Mouse (Mus musculus) liver, embryonic 11.5 days (tissue): Measurements from ENCODE around the gene Ptms. TPM values are rescaled to one million over a fixed set of nuclear protein-coding genes. Genes with fewer than 3 reads are reported as not detected.

ENCODE experiments used
- ATAC-seq: fragments of 200-750 bp; cut with Nextera tagmentation; replicated peaks from 2 replicates; pipeline ENCODE4 v1.8.0; 2017; ENCODE audit warnings: moderate number of reproducible peaks, mild to moderate bottlenecking, moderate TSS enrichment, moderate library complexity; ENCODE audit not compliant: low FRiP score
- DNase-seq: peaks from one replicate; pipeline ENCODE4 v3.0.0-alpha.2; 2017; ENCODE audit warnings: low spot score
- H3K27ac ChIP-seq: fragments of 300-500 bp; sonication (generic); 2 replicates; pipeline ENCODE4 v1.5.1; 2014; ENCODE audit warnings: mild to moderate bottlenecking, low read depth, low read length, control low read depth
- H3K27me3 ChIP-seq: fragments of 300-500 bp; sonication (generic); replicated peaks from 2 replicates; pipeline ENCODE4 v1.6.1; 2014; ENCODE audit warnings: low read length, mixed read lengths; ENCODE audit not compliant: control insufficient read depth, insufficient read depth
- H3K36me3 ChIP-seq: fragments of 300-500 bp; sonication (generic); 2 replicates; pipeline ENCODE4 v1.6.1; 2014; ENCODE audit warnings: mild to moderate bottlenecking, low read length, moderate library complexity, mixed read lengths; ENCODE audit not compliant: control insufficient read depth, insufficient read depth
- H3K4me1 ChIP-seq: fragments of 300-500 bp; sonication (generic); replicated peaks from 2 replicates; pipeline ENCODE4 v1.6.1; 2014; ENCODE audit warnings: low read length, mixed read lengths; ENCODE audit not compliant: control insufficient read depth, insufficient read depth
- H3K4me2 ChIP-seq: fragments of 300-500 bp; sonication (generic); 2 replicates; pipeline ENCODE4 v1.6.1; 2014; ENCODE audit warnings: mild to moderate bottlenecking, control low read depth, moderate library complexity
- H3K4me3 ChIP-seq: fragments of 300-500 bp; sonication (generic); 2 replicates; pipeline ENCODE4 v1.5.1; 2014; ENCODE audit warnings: low read depth, low read length, control low read depth
- H3K9ac ChIP-seq: fragments of 300-500 bp; sonication (generic); 2 replicates; pipeline ENCODE4 v1.6.1; 2014; ENCODE audit warnings: low read depth, low read length, control low read depth
- H3K9me3 ChIP-seq: fragments of 300-500 bp; sonication (generic); 2 replicates; pipeline ENCODE4 v1.6.1; 2016; ENCODE audit warnings: low read length, inconsistent platforms, mixed read lengths; ENCODE audit not compliant: control insufficient read depth
- WGBS: fragments of 180-500 bp; shearing (Covaris S2); extraction: QIAGEN DNeasy Blood & Tissue Kit; methylation state at CpG from one replicate; pipeline ENCODE4 v1.1.7; 2014; 5-methylcytosine and 5-hydroxymethylcytosine counted together
- polyA plus RNA-seq: library from polyadenylated mRNA; unstranded; fragments of >200 nt; fragmentation: Nextera tagmentation; extraction: Ambion mirVana; gene quantifications from 2 replicates; pipeline ENCODE4 v1.2.1, GENCODE M21; 2014

The Ptms gene
- polyA plus RNA-seq, 1 experiment from 2014 or later: 80.6 TPM

- Histone ChIP-seq H3K4me2 (no peak within 1 kb of the TSS), H3K4me3 (no peak within 1 kb of the TSS), H3K27ac (no peak within 1 kb of the TSS), H3K9ac (no peak within 1 kb of the TSS), H3K36me3 (no peaks in the 10 kb centered on the region), H3K4me1 (no peaks in the 10 kb centered on the region), H3K27me3 (no peaks in the 10 kb centered on the region), H3K9me3 (no peaks in the 10 kb centered on the region)
- DNase-seq: no peak
- ATAC-seq: no peak
- WGBS: 79% methylated on average over 9 of the region's 9 CpGs
Observed at GRCm38 (mm10) chr6:124887986-124888385, 31.9 kb downstream of the Ptms start, which contains the start of gene Cd4. TSS of gene Cd4 (minus strand) at chr6:124888221.

GRCm38 (mm10) chr6:124885956-124886381 lies 33.9 kb downstream of the Ptms start:
- Histone ChIP-seq H3K27me3 (no peaks in the 10 kb centered on the region), H3K27ac (no peak overlapping the region), H3K4me1 (no peaks in the 10 kb centered on the region), H3K9ac (no peak overlapping the region), H3K4me2 (no peak overlapping the region), H3K36me3 (no peaks in the 10 kb centered on the region), H3K9me3 (no peaks in the 10 kb centered on the region), H3K4me3 (no peak overlapping the region)
- DNase-seq (no peak), ATAC-seq (no peak)
- WGBS: 80% methylated on average over 8 of the region's 8 CpGs

- H3K4me3 ChIP-seq: no peak overlapping the region
- DNase-seq (no peak), ATAC-seq (no peak)
- H3K9ac ChIP-seq: no peak overlapping the region
- H3K4me1 ChIP-seq: no peaks in the 10 kb centered on the region
- H3K27me3 ChIP-seq: no peaks in the 10 kb centered on the region
- WGBS: 55% methylated on average over 10 of the region's 10 CpGs
- H3K4me2 ChIP-seq: no peak overlapping the region
- H3K9me3 ChIP-seq: no peaks in the 10 kb centered on the region
- no peak overlapping the region for H3K27ac ChIP-seq
- no peaks in the 10 kb centered on the region for H3K36me3 ChIP-seq
Observed at GRCm38 (mm10) chr6:124884714-124885500, 35.0 kb downstream of the Ptms start.

- ATAC-seq: no peak
- H3K9me3 ChIP-seq: no peaks in the 10 kb centered on the region
- H3K27ac ChIP-seq: no peak overlapping the region
- H3K4me2 ChIP-seq: no peak overlapping the region
- H3K27me3 ChIP-seq: no peaks in the 10 kb centered on the region
- no peaks in the 10 kb centered on the region for H3K36me3 ChIP-seq
- H3K9ac ChIP-seq: no peak overlapping the region
- no peaks in the 10 kb centered on the region for H3K4me1 ChIP-seq
- 77% methylated on average over 10 of the region's 10 CpGs for WGBS
- no peak overlapping the region for H3K4me3 ChIP-seq
- DNase-seq: no peak
Observed at GRCm38 (mm10) chr6:124883351-124883750, 36.6 kb downstream of the Ptms start.

GRCm38 (mm10) chr6:124881821-124882220 lies 38.1 kb downstream of the Ptms start:
- no peaks in the 10 kb centered on the region for H3K27me3 ChIP-seq
- DNase-seq (no peak), ATAC-seq (no peak)
- H3K4me2 ChIP-seq: no peak overlapping the region
- no peak overlapping the region for H3K9ac ChIP-seq
- H3K36me3 ChIP-seq: no peaks in the 10 kb centered on the region
- H3K27ac ChIP-seq: no peak overlapping the region
- H3K9me3 ChIP-seq: no peaks in the 10 kb centered on the region
- H3K4me3 ChIP-seq: no peak overlapping the region
- WGBS: 89% methylated on average over 9 of the region's 9 CpGs
- no peaks in the 10 kb centered on the region for H3K4me1 ChIP-seq

GRCm38 (mm10) chr6:124879390-124879789 lies 40.5 kb downstream of the Ptms start:
- Histone ChIP-seq H3K4me2 (no peak overlapping the region), H3K4me3 (no peak overlapping the region), H3K27me3 (no peaks in the 10 kb centered on the region), H3K9ac (no peak overlapping the region), H3K27ac (no peak overlapping the region), H3K9me3 (no peaks in the 10 kb centered on the region), H3K36me3 (no peaks in the 10 kb centered on the region), H3K4me1 (no peaks in the 10 kb centered on the region)
- no peak for ATAC-seq
- DNase-seq: no peak
- WGBS: 53% methylated on average over 6 of the region's 6 CpGs

- Histone ChIP-seq H3K36me3 (no peaks in the 10 kb centered on the region), H3K27ac (no peak overlapping the region), H3K9me3 (no peaks in the 10 kb centered on the region), H3K9ac (no peak overlapping the region), H3K4me2 (no peak overlapping the region), H3K4me3 (no peak overlapping the region), H3K4me1 (no peaks in the 10 kb centered on the region), H3K27me3 (no peaks in the 10 kb centered on the region)
- WGBS: 14% methylated on average over 3 of the region's 3 CpGs
- no peak for ATAC-seq
- DNase-seq: no peak
Observed at GRCm38 (mm10) chr6:124874348-124874747, 45.6 kb downstream of the Ptms start.

GRCm38 (mm10) chr6:124866560-124866959 lies 53.3 kb downstream of the Ptms start:
- no peak for DNase-seq
- peaks cover 4% of the 10 kb centered on the region; the same call in 1 of the 2 replicates for H3K4me1 ChIP-seq
- no peaks in the 10 kb centered on the region for H3K36me3 ChIP-seq
- peaks cover 48% of the 10 kb centered on the region for H3K27me3 ChIP-seq
- H3K9me3 ChIP-seq: no peaks in the 10 kb centered on the region
- 63% methylated on average over 6 of the region's 7 CpGs for WGBS
- no peak for ATAC-seq
- H3K4me2 ChIP-seq: no peak overlapping the region
- H3K27ac ChIP-seq: no peak overlapping the region
- H3K4me3 ChIP-seq: no peak overlapping the region
- no peak overlapping the region for H3K9ac ChIP-seq

- Histone ChIP-seq H3K27ac (no peak overlapping the region), H3K4me1 (peaks cover 4% of the 10 kb centered on the region; the same call in 1 of the 2 replicates), H3K4me2 (no peak overlapping the region), H3K4me3 (no peak overlapping the region), H3K27me3 (peaks cover 53% of the 10 kb centered on the region), H3K9me3 (no peaks in the 10 kb centered on the region), H3K9ac (no peak overlapping the region), H3K36me3 (no peaks in the 10 kb centered on the region)
- WGBS: 76% methylated on average over 18 of the region's 18 CpGs
- ATAC-seq (no peak), DNase-seq (no peak)
Observed at GRCm38 (mm10) chr6:124865766-124866362, 54.0 kb downstream of the Ptms start.
